Mouse (Mus musculus): ENCODE results near the gene Epb41l2. TPM values are rescaled to one million over a fixed set of nuclear protein-coding genes. Genes with fewer than 3 reads are reported as not detected.
A peak's percentile ranks its signal among the peaks of the same experiment; 100 is the strongest.

Epb41l2 gene
- total RNA-seq, 1 experiment from 2014 or later = 77.6 TPM

GRCm38 (mm10) chr10:25359959-25360811 lies 587 bp downstream of the Epb41l2 start:
- peak; percentile 28; the same call in 1 of the 2 replicates for ATAC-seq (replicated peaks; ENCODE audit: insufficient number of reproducible peaks, low FRiP score, low TSS enrichment, poor library complexity, severe bottlenecking)

GRCm38 (mm10) chr10:25362235-25362634 lies 2.6 kb downstream of the Epb41l2 start:
- no peak for ATAC-seq (replicated peaks; ENCODE audit: insufficient number of reproducible peaks, low FRiP score, low TSS enrichment, poor library complexity, severe bottlenecking)

- ATAC-seq (replicated peaks; ENCODE audit: insufficient number of reproducible peaks, low FRiP score, low TSS enrichment, poor library complexity, severe bottlenecking) = no peak
Observed at GRCm38 (mm10) chr10:25365158-25365557, 5.6 kb downstream of the Epb41l2 start.

DNA sequence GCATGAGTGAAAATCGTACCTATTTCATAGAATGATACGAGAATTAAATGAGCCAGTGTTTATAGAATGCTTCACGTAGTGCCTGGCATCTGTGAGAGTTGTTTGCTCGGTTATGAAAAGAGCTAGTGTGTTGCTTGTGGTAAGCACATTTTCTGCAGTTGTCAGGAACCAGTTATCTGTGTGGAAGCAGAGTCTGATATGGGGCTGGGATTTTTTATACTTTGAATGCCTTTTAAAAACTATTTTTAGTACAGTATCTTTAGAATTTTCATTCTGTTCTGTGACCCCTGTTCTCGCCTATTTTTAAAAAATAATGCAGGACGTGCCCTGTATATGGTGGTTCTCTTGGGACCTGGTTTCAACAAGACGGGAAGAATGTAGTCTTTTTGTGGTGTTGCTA lies 6.1 kb downstream of the Epb41l2 start:
- ATAC-seq (replicated peaks; ENCODE audit: insufficient number of reproducible peaks, low FRiP score, low TSS enrichment, poor library complexity, severe bottlenecking) = no peak

DNA sequence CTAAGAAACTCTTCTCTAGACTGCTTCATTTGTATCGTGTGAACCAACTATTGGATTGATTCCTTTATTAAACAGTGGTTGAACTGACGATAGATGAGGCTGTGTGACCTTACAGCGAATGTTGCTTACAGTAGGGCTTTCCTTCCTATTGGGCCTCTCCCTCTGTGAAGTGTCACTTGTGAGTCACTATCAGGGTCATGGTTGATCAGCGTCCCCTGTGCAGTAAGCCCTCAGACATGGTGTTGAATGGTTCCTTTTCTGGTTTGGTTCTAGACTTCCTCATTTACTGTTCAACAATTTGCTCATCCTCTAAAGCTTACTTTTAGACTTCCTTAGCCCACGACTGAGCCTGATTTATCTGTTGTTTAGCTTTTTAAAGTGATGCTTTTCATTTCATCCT lies 7.1 kb downstream of the Epb41l2 start:
- ATAC-seq (replicated peaks; ENCODE audit: insufficient number of reproducible peaks, low FRiP score, low TSS enrichment, poor library complexity, severe bottlenecking) = peak; percentile 99

DNA sequence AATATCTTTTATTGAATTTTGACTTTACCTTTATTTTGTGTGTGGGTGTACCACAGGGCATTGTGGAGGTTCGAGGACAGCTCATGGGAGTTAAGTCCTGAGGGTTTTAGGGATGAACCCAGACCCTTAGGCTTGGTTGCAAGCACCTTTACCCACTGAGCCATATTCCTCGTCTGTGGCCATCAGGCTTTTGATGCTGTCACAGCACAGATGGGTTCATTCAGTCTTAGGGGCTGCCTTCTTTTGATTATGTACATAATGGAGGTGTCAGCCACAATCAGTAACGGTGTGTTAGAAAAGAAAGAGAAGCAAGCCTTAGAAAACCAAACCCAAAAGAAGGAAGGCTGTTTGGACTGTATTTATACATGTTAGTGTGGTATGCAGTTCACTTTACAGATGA lies 9.3 kb downstream of the Epb41l2 start:
- ATAC-seq (replicated peaks; ENCODE audit: insufficient number of reproducible peaks, low FRiP score, low TSS enrichment, poor library complexity, severe bottlenecking) = no peak

DNA sequence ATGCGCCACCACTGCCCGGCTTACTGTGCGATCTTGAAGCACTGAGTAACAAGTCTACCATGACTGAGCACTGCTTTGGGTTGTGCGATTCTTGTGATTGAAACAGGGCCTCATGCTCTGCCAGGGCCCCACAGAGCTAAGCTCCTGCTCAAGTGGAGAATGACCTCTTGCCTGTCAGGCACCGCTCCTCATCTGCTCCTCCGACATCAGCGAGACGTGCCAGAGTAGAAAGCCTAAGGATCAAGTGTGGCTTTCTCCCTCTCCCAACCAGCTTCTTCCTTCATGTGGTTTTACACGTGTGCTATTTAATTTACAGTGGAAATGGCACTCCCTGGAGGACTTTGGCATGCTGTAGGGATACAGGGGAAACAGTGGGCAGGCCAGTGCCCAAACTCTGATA lies 10.1 kb downstream of the Epb41l2 start:
- no peak for ATAC-seq (replicated peaks; ENCODE audit: insufficient number of reproducible peaks, low FRiP score, low TSS enrichment, poor library complexity, severe bottlenecking)

DNA sequence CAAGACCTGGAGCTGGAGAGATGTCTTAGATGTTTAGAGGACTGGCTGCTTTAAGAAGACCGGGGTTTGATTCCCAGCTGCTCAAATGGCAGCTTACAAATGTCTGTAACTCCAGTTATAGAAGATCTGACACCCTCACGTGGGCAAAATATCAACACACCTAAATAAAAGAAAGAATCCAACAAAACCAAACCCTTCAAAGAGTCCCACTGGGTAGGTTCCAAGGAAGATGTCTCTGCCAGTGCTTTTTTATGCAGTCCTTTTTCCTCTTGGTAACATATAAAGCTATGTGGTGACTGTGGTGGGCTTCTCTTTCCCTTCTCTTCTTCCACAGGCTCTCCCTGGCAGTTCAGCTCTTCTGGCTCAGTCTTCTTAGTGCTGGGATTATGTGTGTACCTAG lies 11.7 kb downstream of the Epb41l2 start:
- no peak for ATAC-seq (replicated peaks; ENCODE audit: insufficient number of reproducible peaks, low FRiP score, low TSS enrichment, poor library complexity, severe bottlenecking)

DNA sequence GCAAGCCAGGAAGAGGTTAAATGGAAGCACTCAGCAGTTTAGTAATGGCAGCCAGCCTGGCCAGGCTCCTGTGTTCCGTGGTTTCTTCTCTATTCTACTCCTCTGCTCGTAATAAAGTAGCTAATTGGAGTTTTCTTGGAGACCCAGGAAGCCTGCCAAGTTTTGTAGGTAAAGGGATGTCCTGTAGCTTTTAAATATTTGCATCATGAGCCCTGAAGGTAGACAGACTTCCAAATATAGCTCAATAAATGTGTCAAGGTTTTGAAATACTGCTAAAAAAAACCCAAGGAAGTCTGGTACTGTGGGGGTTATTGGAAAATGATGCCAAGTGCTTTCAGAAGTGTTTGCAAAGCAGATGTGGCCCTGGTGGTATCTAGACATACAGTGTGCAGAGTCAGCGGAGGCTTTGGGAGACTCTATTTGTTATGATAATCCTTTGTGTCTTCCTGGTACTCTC lies 12.3 kb downstream of the Epb41l2 start:
- ATAC-seq (replicated peaks; ENCODE audit: insufficient number of reproducible peaks, low FRiP score, low TSS enrichment, poor library complexity, severe bottlenecking) = no peak

- no peak for ATAC-seq (replicated peaks; ENCODE audit: insufficient number of reproducible peaks, low FRiP score, low TSS enrichment, poor library complexity, severe bottlenecking)
Observed at GRCm38 (mm10) chr10:25372510-25373148, 13.0 kb downstream of the Epb41l2 start.

GRCm38 (mm10) chr10:25375036-25375435 lies 15.4 kb downstream of the Epb41l2 start:
- no peak for ATAC-seq (replicated peaks; ENCODE audit: insufficient number of reproducible peaks, low FRiP score, low TSS enrichment, poor library complexity, severe bottlenecking)

GRCm38 (mm10) chr10:25380746-25381481 lies 21.3 kb downstream of the Epb41l2 start:
- ATAC-seq (replicated peaks; ENCODE audit: insufficient number of reproducible peaks, low FRiP score, low TSS enrichment, poor library complexity, severe bottlenecking) = 0 out of 2 replicates have a peak, but pooled peaks have one; percentile 40

GRCm38 (mm10) chr10:25381951-25382350 lies 22.4 kb downstream of the Epb41l2 start:
- no peak for ATAC-seq (replicated peaks; ENCODE audit: insufficient number of reproducible peaks, low FRiP score, low TSS enrichment, poor library complexity, severe bottlenecking)

DNA sequence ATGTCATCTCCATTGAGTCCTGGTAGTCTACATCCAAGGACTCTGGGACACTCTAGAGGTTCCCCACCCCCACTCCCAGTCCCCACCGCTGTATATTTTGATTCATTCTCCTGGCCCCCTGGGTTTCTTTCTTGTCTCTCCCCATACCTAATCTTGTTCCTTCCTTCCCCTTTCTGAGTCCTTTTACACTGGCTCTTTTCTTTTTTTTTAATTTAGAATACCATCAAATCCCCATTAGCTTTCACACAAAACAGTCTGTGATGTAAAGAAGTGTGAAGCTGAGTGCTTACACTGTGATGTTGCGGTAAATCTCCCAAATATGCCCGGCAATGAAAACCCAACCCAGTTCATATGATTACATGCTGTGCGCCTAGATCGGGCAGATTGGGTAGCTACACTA lies 23.6 kb downstream of the Epb41l2 start:
- no peak for ATAC-seq (replicated peaks; ENCODE audit: insufficient number of reproducible peaks, low FRiP score, low TSS enrichment, poor library complexity, severe bottlenecking)

- ATAC-seq (replicated peaks; ENCODE audit: insufficient number of reproducible peaks, low FRiP score, low TSS enrichment, poor library complexity, severe bottlenecking) = no peak
Observed at GRCm38 (mm10) chr10:25384391-25384790, 24.8 kb downstream of the Epb41l2 start.

DNA sequence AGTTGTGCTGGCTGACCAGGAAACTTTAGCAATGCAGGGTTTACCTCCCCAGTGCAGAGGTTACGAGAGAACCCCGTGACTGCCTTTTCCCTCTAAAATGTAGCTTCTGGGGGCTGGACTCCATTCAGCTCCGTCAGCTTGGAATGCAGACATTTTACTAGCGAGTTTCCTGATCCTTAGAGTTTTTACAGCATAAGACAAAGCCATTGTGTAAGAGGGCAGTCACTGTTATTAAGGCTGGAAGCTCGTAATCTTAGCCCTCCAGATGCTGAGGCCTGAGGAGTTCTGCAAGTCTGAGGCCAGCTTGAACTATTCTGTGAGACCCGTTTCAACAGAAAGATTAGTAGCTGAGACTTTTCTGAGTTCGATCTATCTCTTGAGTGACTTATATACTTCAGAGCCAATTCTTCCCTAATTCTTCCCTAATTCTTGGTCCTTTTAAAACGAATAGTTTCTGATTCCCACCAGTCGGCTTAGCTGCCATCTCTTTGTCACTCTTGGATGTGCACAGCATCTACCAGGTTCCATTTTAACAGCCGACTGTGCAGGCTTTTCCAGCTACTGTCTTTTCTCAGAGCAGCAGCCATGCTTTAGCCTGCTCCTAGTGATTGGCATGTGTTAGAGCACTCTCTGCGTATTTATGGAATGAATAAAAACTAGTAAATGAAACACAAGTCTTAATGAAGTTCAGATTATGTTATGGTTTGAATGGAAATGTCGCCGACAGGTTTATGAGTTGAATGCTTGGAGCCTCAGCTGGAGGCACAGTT lies 26.4 kb downstream of the Epb41l2 start:
- no peak for ATAC-seq (replicated peaks; ENCODE audit: insufficient number of reproducible peaks, low FRiP score, low TSS enrichment, poor library complexity, severe bottlenecking)

GRCm38 (mm10) chr10:25386868-25387267 lies 27.3 kb downstream of the Epb41l2 start:
- ATAC-seq (replicated peaks; ENCODE audit: insufficient number of reproducible peaks, low FRiP score, low TSS enrichment, poor library complexity, severe bottlenecking) = no peak

- no peak for ATAC-seq (replicated peaks; ENCODE audit: insufficient number of reproducible peaks, low FRiP score, low TSS enrichment, poor library complexity, severe bottlenecking)
Observed at GRCm38 (mm10) chr10:25387268-25387667, 27.7 kb downstream of the Epb41l2 start.

- ATAC-seq (replicated peaks; ENCODE audit: insufficient number of reproducible peaks, low FRiP score, low TSS enrichment, poor library complexity, severe bottlenecking) = no peak
Observed at GRCm38 (mm10) chr10:25392786-25393185, 33.2 kb downstream of the Epb41l2 start.
